Mouse (Mus musculus) heart, adult 2 months (tissue): ENCODE measurements at regions not wholly inside any gene's neighbourhood (a gene's known extent, or its start where the extent isn't known, plus 50 kb on each side); places are given as distances from the start of the nearest gene placed in this dataset.

Source experiments
- DNase-seq, 2 experiments: peaks; one replicate each; pipeline ENCODE4 v3.0.0; 2021
- H3K27ac ChIP-seq: fragments of 200-600 bp; 2 replicates; pipeline ENCODE4 v1.8.1; 2022
- H3K27me3 ChIP-seq: fragments of 200-500 bp; 2 replicates; pipeline ENCODE4 v1.6.1; 2012; ENCODE audit warnings: mild to moderate bottlenecking, low read length, inconsistent platforms, mixed read lengths; ENCODE audit not compliant: control insufficient read depth, insufficient read depth
- H3K36me3 ChIP-seq: fragments of 200-500 bp; 2 replicates; pipeline ENCODE4 v1.6.1; 2012; ENCODE audit warnings: low read length, inconsistent platforms; ENCODE audit not compliant: control insufficient read depth, insufficient read depth
- H3K4me1 ChIP-seq: fragments of 200-500 bp; 2 replicates; pipeline ENCODE4 v1.6.1; 2011; ENCODE audit warnings: low read length; ENCODE audit not compliant: control insufficient read depth, insufficient read depth
- H3K4me3 ChIP-seq: fragments of 200-600 bp; 2 replicates; pipeline ENCODE4 v1.8.1; 2022
- H3K79me2 ChIP-seq: fragments of 200-500 bp; replicated peaks from 2 replicates; pipeline ENCODE4 v1.6.1; 2012; ENCODE audit warnings: mild to moderate bottlenecking, inconsistent platforms, low read length, moderate library complexity, mixed read lengths; ENCODE audit not compliant: control insufficient read depth, insufficient read depth
- H3K9ac ChIP-seq: fragments of 200-500 bp; 2 replicates; pipeline ENCODE4 v1.6.1; 2012; ENCODE audit warnings: low read depth, mild to moderate bottlenecking, control low read depth, inconsistent platforms, low read length, mixed read lengths
- CTCF ChIP-seq: fragments of 200-600 bp; IDR thresholded peaks from 2 replicates; pipeline ENCODE4 v1.8.1; 2022; ENCODE audit warnings: antibody characterized with exemption, mild to moderate bottlenecking, moderate library complexity
- EP300 ChIP-seq: fragments of 200-500 bp; IDR thresholded peaks from 2 replicates; pipeline ENCODE4 v1.6.1; 2011; ENCODE audit warnings: low read depth, low read length, control low read depth; ENCODE audit not compliant: insufficient read depth
- POLR2A ChIP-seq: fragments of 200-500 bp; IDR thresholded peaks from 2 replicates; pipeline ENCODE4 v1.6.1; 2011; ENCODE audit warnings: mild to moderate bottlenecking, low read depth, low read length, control low read depth; ENCODE audit not compliant: insufficient read depth
- WGBS: fragments of 180-500 bp; shearing (Covaris S2); methylation state at CpG from one replicate; pipeline ENCODE4 v1.1.7; 2018; 5-methylcytosine and 5-hydroxymethylcytosine counted together
- intact Hi-C: fragments of 180-260 bp; cut with DNase I; formaldehyde crosslinking; loops from one replicate; pipeline ENCODE4 v1.15.1; 2025

GRCm38 (mm10) chr12:26698838-26699237 lies 229.8 kb downstream of the Cmpk2 start:
- Histone ChIP-seq H3K36me3 (no peaks in the 10 kb centered on the region), H3K4me1 (no peaks in the 10 kb centered on the region), H3K9ac (no peak overlapping the region), H3K4me3 (no peak overlapping the region), H3K27ac (no peak overlapping the region), H3K79me2 (no peaks in the 10 kb centered on the region), H3K27me3 (no peaks in the 10 kb centered on the region)
- WGBS = 20% methylated on average over 1 of the region's 1 CpGs
- DNase-seq = no peak
- TF ChIP-seq POLR2A = no peak
- no peak for TF ChIP-seq CTCF
- no peak for TF ChIP-seq EP300
- intact Hi-C loops = no loop called here

DNA sequence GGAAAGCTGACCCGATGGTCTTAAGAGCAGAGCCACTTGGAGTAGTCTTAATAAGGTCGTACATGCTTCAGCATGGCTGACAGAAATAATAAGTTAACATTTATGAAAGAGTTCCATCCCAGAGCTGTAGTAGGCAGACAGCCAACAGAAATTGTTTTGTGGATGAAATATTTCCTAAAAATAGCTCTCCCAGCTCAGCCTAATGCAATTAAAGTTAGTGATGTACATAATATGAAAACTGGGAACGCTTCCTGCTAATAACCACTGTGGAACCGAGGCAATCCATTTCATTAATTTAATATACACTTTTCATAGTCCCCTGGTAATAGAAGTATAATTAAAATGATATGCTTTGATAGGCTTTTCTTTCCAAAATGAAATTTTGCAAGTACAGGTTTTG lies 219.0 kb downstream of the Cmpk2 start:
- intact Hi-C loops = no loop called here

DNA sequence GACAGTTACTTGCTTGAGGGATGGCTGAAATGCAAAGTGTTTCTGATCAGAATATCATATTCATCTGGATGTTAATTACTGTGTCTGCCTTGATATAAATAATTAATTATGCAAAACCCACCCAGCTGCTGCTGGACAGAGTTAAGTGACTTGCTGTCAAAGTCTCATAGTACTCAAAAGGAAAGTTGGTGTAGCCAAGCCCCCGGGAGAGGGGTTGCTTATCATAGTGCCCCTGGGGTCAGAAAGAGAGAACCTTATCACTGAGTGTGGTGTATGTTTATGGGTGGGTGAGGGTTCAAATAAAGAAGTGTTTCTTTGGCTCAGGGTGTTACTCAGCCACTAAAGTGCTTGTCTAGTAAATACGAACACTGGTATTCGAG lies 211.6 kb downstream of the Cmpk2 start:
- Histone ChIP-seq H3K4me3 (no peak overlapping the region), H3K27ac (no peak overlapping the region), H3K79me2 (no peaks in the 10 kb centered on the region), H3K27me3 (no peaks in the 10 kb centered on the region), H3K36me3 (no peaks in the 10 kb centered on the region), H3K9ac (no peak overlapping the region), H3K4me1 (no peaks in the 10 kb centered on the region)
- 50% methylated on average over 3 of the region's 3 CpGs for WGBS
- TF ChIP-seq CTCF = no peak
- intact Hi-C loops = no loop called here
- no peak for DNase-seq

More for the DNA sequence above, 219.0 kb downstream of the Cmpk2 start:
- no peak overlapping the region for H3K9ac ChIP-seq
- H3K4me3 ChIP-seq = no peak overlapping the region
- no peaks in the 10 kb centered on the region for H3K27me3 ChIP-seq
- no peaks in the 10 kb centered on the region for H3K4me1 ChIP-seq
- TF ChIP-seq EP300 = no peak
- no peak for TF ChIP-seq POLR2A
- TF ChIP-seq CTCF = no peak
- WGBS = 41% methylated on average over 4 of the region's 4 CpGs
- no peaks in the 10 kb centered on the region for H3K36me3 ChIP-seq
- DNase-seq = no peak
- no peak overlapping the region for H3K27ac ChIP-seq
- H3K79me2 ChIP-seq = no peaks in the 10 kb centered on the region

DNA sequence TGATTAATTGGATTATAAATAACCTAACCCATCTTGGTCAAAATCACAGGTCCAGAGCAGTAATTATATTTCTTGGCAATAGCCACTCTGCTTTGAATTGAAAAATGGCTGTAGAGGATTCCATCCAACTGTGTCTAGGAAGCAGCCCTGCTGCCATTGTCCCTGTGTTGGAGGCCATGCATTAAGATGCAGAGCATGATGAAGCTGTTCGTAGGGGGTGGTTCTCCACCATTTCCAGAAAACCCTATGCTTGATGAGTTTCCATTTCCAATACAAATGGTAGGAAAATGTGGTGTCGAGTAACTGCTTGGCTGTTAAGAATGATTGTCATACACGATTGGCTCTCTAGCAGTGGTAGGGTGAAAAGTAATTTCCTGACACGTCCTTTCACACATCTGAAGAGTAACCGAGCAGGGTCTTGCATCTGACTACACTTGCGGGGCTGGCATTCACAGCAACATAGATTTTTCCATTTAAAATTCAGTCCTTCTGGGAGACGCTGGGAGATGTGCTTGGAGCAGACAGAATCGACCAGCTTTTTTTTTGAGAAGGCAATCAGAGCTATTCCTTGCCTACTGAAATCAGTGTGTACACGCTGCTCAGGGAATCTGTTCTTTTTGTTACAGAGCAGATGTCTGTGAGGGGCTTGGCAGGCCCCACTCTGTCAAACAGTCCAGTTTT lies 211.0 kb downstream of the Cmpk2 start:
- no peak overlapping the region for H3K9ac ChIP-seq
- no peak for DNase-seq
- no peak overlapping the region for H3K27ac ChIP-seq
- intact Hi-C loops = no loop called here
- H3K36me3 ChIP-seq = no peaks in the 10 kb centered on the region
- no peaks in the 10 kb centered on the region for H3K4me1 ChIP-seq
- no peaks in the 10 kb centered on the region for H3K27me3 ChIP-seq
- 72% methylated on average over 9 of the region's 9 CpGs for WGBS
- TF ChIP-seq POLR2A = no peak
- TF ChIP-seq EP300 = no peak
- no peak for TF ChIP-seq CTCF
- no peak overlapping the region for H3K4me3 ChIP-seq
- no peaks in the 10 kb centered on the region for H3K79me2 ChIP-seq

GRCm38 (mm10) chr12:26665466-26665865 lies 196.5 kb downstream of the Cmpk2 start:
- intact Hi-C loops = no loop called here
- Histone ChIP-seq H3K79me2 (no peaks in the 10 kb centered on the region), H3K4me1 (no peaks in the 10 kb centered on the region), H3K4me3 (no peak overlapping the region), H3K27ac (no peak overlapping the region), H3K9ac (no peak overlapping the region), H3K36me3 (no peaks in the 10 kb centered on the region), H3K27me3 (no peaks in the 10 kb centered on the region)
- WGBS = 69% methylated on average over 4 of the region's 4 CpGs
- TF ChIP-seq EP300 (no peak), CTCF (no peak), POLR2A (no peak)
- DNase-seq = no peak

- intact Hi-C loops = no loop called here
- WGBS = 95% methylated on average over 2 of the region's 2 CpGs
- TF ChIP-seq POLR2A (no peak), EP300 (no peak), CTCF (no peak)
These were observed 185.2 kb downstream of the Cmpk2 start for GRCm38 (mm10) chr12:26654251-26654650.

More at GRCm38 (mm10) chr12:26654251-26654650, 185.2 kb downstream of the Cmpk2 start:
- H3K27ac ChIP-seq = no peak overlapping the region
- DNase-seq = no peak
- H3K4me3 ChIP-seq = no peak overlapping the region
- no peaks in the 10 kb centered on the region for H3K27me3 ChIP-seq
- H3K9ac ChIP-seq = no peak overlapping the region
- H3K79me2 ChIP-seq = no peaks in the 10 kb centered on the region
- no peaks in the 10 kb centered on the region for H3K36me3 ChIP-seq
- H3K4me1 ChIP-seq = no peaks in the 10 kb centered on the region
